Mouse (Mus musculus) embryonic stem cell, embryonic (primary cell): ENCODE data around the gene Capza1.

ENCODE experiments used
- CTCF ChIA-PET, 4 experiments: fragments of 300-600 bp in 2 of 4; fragments of 350-600 bp in 2 of 4; sonication (Branson Sonifier 250); formaldehyde crosslinking; loops; one replicate each; lab custom pipeline; 2022; ENCODE audit warnings: inconsistent platforms in 2 of 4; lab: Charles Lee
- POLR2A ChIA-PET, 4 experiments: fragments of 300-600 bp in 2 of 4; fragments of 350-600 bp in 2 of 4; sonication (Branson Sonifier 250); formaldehyde crosslinking; loops; one replicate each; lab custom pipeline; 2022; ENCODE audit warnings: antibody characterized with exemption in 4 of 4, inconsistent platforms in 1 of 4; lab: Charles Lee

Gene Capza1

GRCm38 (mm10) chr3:104785284-104785683 is 79.0 kb downstream of the Capza1 start:
- CTCF ChIA-PET, result interaction anchor here in 1 of 4 experiments (0.9 kb wide), 1 partner anchor 27 kb away, joined by 3 read pairs; no protein-coding TSS in a partner anchor
- POLR2A ChIA-PET, result interaction anchor here in 1 of 4 experiments (1.7 to 2.1 kb wide), 2 partner anchors 9 to 30 kb away, joined by 6 to 7 read pairs; no protein-coding TSS in a partner anchor

- CTCF ChIA-PET, result interaction anchor here in 2 of 4 experiments (0.7 kb wide), 2 partner anchors 61 to 177 kb away, joined by 3 to 5 read pairs; no protein-coding TSS in a partner anchor
- POLR2A ChIA-PET, result interaction anchor here in 2 of 4 experiments (0.9 to 2.1 kb wide), 4 partner anchors 11 to 142 kb away, joined by 6 to 7 read pairs (median 6); no protein-coding TSS in a partner anchor
These were observed 80.3 kb downstream of the Capza1 start for GRCm38 (mm10) chr3:104783971-104784500.

- POLR2A ChIA-PET, result interaction anchor here in 3 of 4 experiments (0.5 to 4.4 kb wide), 17 partner anchors 8 to 308 kb away, joined by 3 to 28 read pairs (median 6); partner anchors contain the start of gene Lrig2 (in 1 of the 3)
- CTCF ChIA-PET, result interaction anchor here in 3 of 4 experiments (0.5 to 4.0 kb wide), 12 partner anchors 10 to 277 kb away, joined by 3 to 37 read pairs (median 6); partner anchors contain the start of gene Mov10 (in 1 of the 3)
These were observed 82.1 kb downstream of the Capza1 start for GRCm38 (mm10) chr3:104782061-104782681.

- POLR2A ChIA-PET, result interaction anchor here in 3 of 4 experiments (0.5 to 4.4 kb wide), 24 partner anchors 8 to 270 kb away, joined by 3 to 28 read pairs (median 4); partner anchors contain the start of genes Capza1 (in 2 of the 3), Lrig2 (in 1 of the 3) and St7l (in 1 of the 3)
- CTCF ChIA-PET, result interaction anchor here (0.5 to 4.0 kb wide), 18 partner anchors 9 to 277 kb away, joined by 3 to 37 read pairs (median 5); no protein-coding TSS in a partner anchor
These were observed 82.8 kb downstream of the Capza1 start, which contains the start of gene Fam19a3 for GRCm38 (mm10) chr3:104781471-104781903. Fam19a3 (minus strand) TSS chr3:104781840.

- CTCF ChIA-PET, result interaction anchor here (0.5 to 4.0 kb wide), 27 partner anchors 8 to 990 kb away, joined by 3 to 37 read pairs (median 5); no protein-coding TSS in a partner anchor
- POLR2A ChIA-PET, result interaction anchor here (0.8 to 4.4 kb wide), 24 partner anchors 8 to 269 kb away, joined by 3 to 28 read pairs (median 4); partner anchors contain the start of genes Capza1 (in 2 of the 4), Lrig2 (in 1 of the 4), Slc16a1 (in 1 of the 4) and St7l (in 1 of the 4)
These were observed 83.5 kb downstream of the Capza1 start, which contains the start of gene Ppm1j for GRCm38 (mm10) chr3:104780561-104781420. Ppm1j (plus strand) TSS chr3:104781056.

- ChIA-PET POLR2A (interaction anchor here (1.0 to 4.4 kb wide), 14 partner anchors 7 to 142 kb away, joined by 3 to 28 read pairs (median 6); partner anchors contain the start of genes Capza1 (in 1 of the 4), Slc16a1 (in 1 of the 4) and St7l (in 1 of the 4)), CTCF (interaction anchor here (0.6 to 4.0 kb wide), 19 partner anchors 9 to 991 kb away, joined by 3 to 37 read pairs (median 5); partner anchors contain the start of gene Capza1 (in 1 of the 4))
These were observed 84.4 kb downstream of the Capza1 start for GRCm38 (mm10) chr3:104779949-104780348.

- ChIA-PET CTCF (interaction anchor here (0.5 to 3.3 kb wide), 32 partner anchors 9 to 312 kb away, joined by 3 to 28 read pairs (median 4); partner anchors contain the start of genes Rhoc (in 2 of the 4), Cttnbp2nl (in 1 of the 4) and Lrig2 (in 1 of the 4)), POLR2A (interaction anchor here in 2 of 4 experiments (0.7 to 2.3 kb wide), 11 partner anchors 9 to 419 kb away, joined by 3 to 11 read pairs (median 5); partner anchors contain the start of gene Rhoc (in 1 of the 2))
These were observed 87.0 kb downstream of the Capza1 start for GRCm38 (mm10) chr3:104777342-104777741.

GRCm38 (mm10) chr3:104773301-104773700 is 91.0 kb downstream of the Capza1 start:
- POLR2A ChIA-PET, result interaction anchor here in 3 of 4 experiments (1.0 to 1.6 kb wide), 4 partner anchors 7 to 42 kb away, joined by 3 to 6 read pairs (median 4); partner anchors contain the start of gene Ppm1j (in 1 of the 3)
- CTCF ChIA-PET, result interaction anchor here in 3 of 4 experiments (0.5 to 3.1 kb wide), 14 partner anchors 8 to 286 kb away, joined by 3 to 14 read pairs (median 4); partner anchors contain the start of genes Fam19a3 (in 1 of the 3), Lrig2 (in 1 of the 3) and Ppm1j (in 1 of the 3)
